Mouse (Mus musculus) testis, adult 2 months (tissue): ENCODE measurements at regions not wholly inside any gene's neighbourhood (a gene's known extent, or its start where the extent isn't known, plus 50 kb on each side); places are given as distances from the start of the nearest gene placed in this dataset.

Experiments used
- CTCF ChIP-seq: fragments of 200-500 bp; IDR thresholded peaks from 2 replicates; pipeline ENCODE4 v1.5.1; 2012; ENCODE audit warnings: low read depth, mild to moderate bottlenecking, inconsistent platforms, low read length, moderate library complexity; ENCODE audit not compliant: control insufficient read depth, insufficient read depth, insufficient replicate concordance
- POLR2A ChIP-seq: fragments of 200-500 bp; IDR thresholded peaks from 2 replicates; pipeline ENCODE4 v1.6.1; 2012; ENCODE audit warnings: low read depth, mild to moderate bottlenecking, inconsistent platforms, low read length, moderate library complexity; ENCODE audit not compliant: control insufficient read depth

DNA sequence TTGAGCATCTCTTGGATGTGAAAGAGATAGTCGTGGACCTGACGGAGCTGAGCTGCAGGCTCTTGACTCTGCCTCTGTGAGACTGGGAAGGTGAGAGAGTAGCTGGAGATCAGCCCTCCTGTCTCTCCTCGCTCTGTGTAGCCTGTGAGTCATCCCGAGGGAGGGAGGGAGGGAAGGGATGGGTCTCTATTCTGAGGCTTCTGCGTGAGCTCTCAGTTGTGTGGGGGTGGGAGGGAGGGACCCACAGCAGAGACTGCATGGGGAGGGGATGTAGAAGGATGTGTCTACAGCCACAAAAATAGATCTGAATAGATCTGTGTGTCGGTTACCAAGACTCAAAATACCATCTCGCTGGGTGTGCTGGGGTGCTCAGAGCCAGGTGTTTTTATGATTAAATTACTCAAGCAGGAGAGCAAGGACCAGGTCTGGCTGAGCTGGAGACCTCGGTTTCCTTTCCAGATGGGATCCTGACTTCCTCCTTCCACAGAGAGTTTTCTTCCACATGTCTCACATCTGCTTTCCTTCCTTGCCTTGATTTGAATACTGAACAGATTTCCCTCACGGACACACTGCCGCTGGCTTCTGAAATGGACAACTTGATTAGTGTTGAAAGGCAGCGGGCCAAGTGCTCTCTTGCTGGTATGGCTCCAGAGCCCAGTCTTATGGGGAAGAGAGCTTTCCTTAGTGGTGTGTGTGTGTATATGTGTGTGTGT lies 71.4 kb upstream of the 1700024P04Rik start:
- TF ChIP-seq CTCF (no peak), POLR2A (no peak)
